9 mouse cellular contexts compared by ENCODE assay signal in the genomic region with DNA sequence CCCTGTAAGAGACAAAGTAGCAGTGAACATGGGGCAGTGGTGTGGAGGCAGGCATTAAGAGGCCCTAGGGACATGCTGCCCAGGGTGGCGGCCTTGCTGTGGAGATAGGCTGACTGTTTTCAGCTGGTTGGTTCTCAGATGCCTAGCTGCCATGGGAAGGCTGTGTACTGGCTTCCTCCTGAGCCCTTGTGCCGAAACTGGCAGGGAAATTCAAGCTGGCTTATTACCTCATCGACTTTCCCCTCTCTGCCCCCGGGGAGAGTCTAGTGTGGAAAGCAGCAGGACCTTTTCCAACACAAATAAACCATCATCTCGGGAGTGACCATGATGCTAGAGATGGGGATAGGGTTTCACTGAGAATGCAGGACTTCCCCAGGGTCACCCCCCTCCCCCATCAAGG. TPM values are rescaled to one million over a fixed set of nuclear protein-coding genes. Genes with fewer than 3 reads are reported as not detected.
DNase-seq lines count a peak whose midpoint lies in the region; ATAC-seq and TF ChIP-seq lines count a peak whose summit lies in the region.
"Had no signal": no experiment of that assay in that cellular context is flagged by ENCODE, and none has a peak within 500 bp of the region (broad histone marks: within the 10 kb centered on the region; RNA-seq: fewer than 3 reads in every experiment).

No protein-coding gene starts in this region.

- H3K9me3 ChIP-seq in heart, embryonic 13.5 days = no peaks in the 10 kb centered on the region

- peak; percentile 68 for DNase-seq in gastrocnemius, adult 18-20 months (ENCODE audit: low spot score)
- no peak for DNase-seq in gastrocnemius, postnatal 4 days (ENCODE audit: low spot score in 2 of 2)
- peak; percentile 37 for DNase-seq in ovary, postnatal 36 days (ENCODE audit: low spot score)
- DNase-seq in ovary, postnatal 10 days (ENCODE audit: low spot score) = no peak
- DNase-seq in testis, postnatal 14 days (ENCODE audit: low spot score) = peak; percentile 43
- DNase-seq in cerebellum, postnatal 4 days (ENCODE audit: low spot score in 2 of 2) = no peak
- no peak for DNase-seq in layer of hippocampus, adult 2 months (ENCODE audit: low spot score in 2 of 2)

- no peak for ATAC-seq in heart, embryonic 13.5 days (ENCODE audit: extremely low read depth, insufficient number of reproducible peaks, low FRiP score, low TSS enrichment)

- H3K4me3 ChIP-seq in heart, embryonic 13.5 days = no peak overlapping the region
- H3K4me3 ChIP-seq in layer of hippocampus, adult 2 months = no peak overlapping the region

- H3K27me3 ChIP-seq in heart, embryonic 13.5 days (replicated peaks) = no peaks in the 10 kb centered on the region
- H3K27me3 ChIP-seq: CH12.LX had no signal

- no peak overlapping the region for H3K4me2 ChIP-seq in heart, embryonic 13.5 days

- H3K9ac ChIP-seq in heart, embryonic 13.5 days = peak overlapping the region; percentile 54

- peak overlapping the region; percentile 66 for H3K27ac ChIP-seq in heart, embryonic 13.5 days (replicated peaks)
- no peak overlapping the region for H3K27ac ChIP-seq in layer of hippocampus, adult 2 months

- peaks cover 52% of the 10 kb centered on the region for H3K4me1 ChIP-seq in heart, embryonic 13.5 days

- 38% methylated on average over 5 of the region's 5 CpGs for WGBS in heart, embryonic 13.5 days

- no peak for TF ChIP-seq CTCF in layer of hippocampus, adult 2 months (conservative IDR thresholded peaks at IDR 0.05)

- H3K36me3 ChIP-seq in heart, embryonic 13.5 days = no peaks in the 10 kb centered on the region

RNA-seq across cellular contexts. Expression of gene Serp2, which starts 28.0 kb away (rescaled TPM):
- under 1 TPM in 1 of 2 experiments, not detected in 1; 0.45 TPM for total RNA-seq in gastrocnemius, adult 18-20 months (2021)
- 1 to 10 TPM; 3.2 to 3.8 TPM for total RNA-seq in gastrocnemius, postnatal 4 days (2021)
- 12.2 and 13.6 TPM in 2 replicates for polyA plus RNA-seq in heart, embryonic 13.5 days (2015; fragmentation: Nextera tagmentation; extraction: Ambion mirVana)
- total RNA-seq in layer of hippocampus, adult 2 months (2021) = 100 to 1,000 TPM; 142 to 158 TPM
- total RNA-seq: CH12.LX had no signal

Comparison
In these comparisons a context has a peak if more than half of its experiments do, and no peak if none do; other contexts are left out.
1. DNase-seq: peak in gastrocnemius, adult 18-20 months (single experiment), ovary, postnatal 36 days (single experiment) and testis, postnatal 14 days (single experiment); none in gastrocnemius, postnatal 4 days (0 of 2), ovary, postnatal 10 days (single experiment), cerebellum, postnatal 4 days (0 of 2) and layer of hippocampus, adult 2 months (0 of 2).
2. RNA of gene Serp2, which starts 28.0 kb away (total RNA-seq): 142 to 158 TPM in layer of hippocampus, adult 2 months; 3.2 to 3.8 TPM in gastrocnemius, postnatal 4 days and 0.45 TPM in gastrocnemius, adult 18-20 months; every median in the first group is over 10 times any median in the second.